Mouse (Mus musculus): ENCODE data around the gene Zfp949. TPM values are rescaled to one million over a fixed set of nuclear protein-coding genes. Genes with fewer than 3 reads are reported as not detected.

The Zfp949 gene
- polyA plus RNA-seq, 1 experiment: 2.0 TPM

DNA sequence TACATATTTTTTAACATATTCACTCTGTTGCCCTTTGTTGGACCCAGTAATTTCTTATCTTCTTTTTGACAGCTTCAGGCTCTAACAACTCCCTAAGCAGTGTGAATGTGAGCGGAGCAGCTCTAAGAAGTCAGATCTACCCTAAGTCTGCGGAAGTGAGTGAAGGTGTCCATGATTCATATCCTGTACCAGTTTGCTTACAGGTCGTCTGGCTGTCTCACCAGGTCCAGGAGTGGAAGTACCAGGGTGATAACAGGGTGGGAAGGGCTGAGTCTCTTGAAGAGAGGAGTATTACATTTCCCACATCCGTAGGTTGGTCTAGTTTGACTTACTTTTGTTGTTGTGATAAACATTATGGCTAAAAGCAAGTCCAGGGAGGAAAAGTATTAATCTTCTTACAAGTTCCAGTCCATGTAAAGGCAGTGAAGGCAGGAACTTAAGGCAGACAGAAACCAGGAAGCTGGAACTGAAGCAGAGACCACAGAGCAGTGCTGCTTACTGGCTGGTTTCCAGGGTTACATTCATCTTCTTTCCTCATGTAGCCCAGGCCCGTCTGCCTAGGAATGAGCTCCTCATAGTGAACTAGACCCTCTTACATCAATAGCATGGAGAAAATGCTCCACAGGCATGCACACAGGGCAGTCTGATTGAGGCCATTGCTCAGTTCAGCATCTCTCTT is 8.1 kb upstream of the Zfp949 start:
- Histone ChIP-seq H3K4me3 (ENCODE audit: low read depth, low read length) (no peak overlapping the region), H3K27me3 (ENCODE audit: control insufficient read depth, insufficient read depth, low read length) (no peaks in the 10 kb centered on the region), H3K4me1 (ENCODE audit: control insufficient read depth, insufficient read depth, insufficient read length, low read length) (no peaks in the 10 kb centered on the region), H3K27ac (ENCODE audit: insufficient read depth, low read depth, low read length) (no peak overlapping the region), H3K36me3 (ENCODE audit: control insufficient read depth, insufficient read depth, low read length) (no peaks in the 10 kb centered on the region)
- TF ChIP-seq CTCF (IDR thresholded peaks at IDR 0.05; ENCODE audit: extremely low read depth, insufficient read length, insufficient replicate concordance, low read depth, low read length) (no peak), POLR2A (IDR thresholded peaks at IDR 0.05; ENCODE audit: low read depth, low read length) (no peak)
- WGBS: 71% methylated on average over 5 of the region's 5 CpGs

DNA sequence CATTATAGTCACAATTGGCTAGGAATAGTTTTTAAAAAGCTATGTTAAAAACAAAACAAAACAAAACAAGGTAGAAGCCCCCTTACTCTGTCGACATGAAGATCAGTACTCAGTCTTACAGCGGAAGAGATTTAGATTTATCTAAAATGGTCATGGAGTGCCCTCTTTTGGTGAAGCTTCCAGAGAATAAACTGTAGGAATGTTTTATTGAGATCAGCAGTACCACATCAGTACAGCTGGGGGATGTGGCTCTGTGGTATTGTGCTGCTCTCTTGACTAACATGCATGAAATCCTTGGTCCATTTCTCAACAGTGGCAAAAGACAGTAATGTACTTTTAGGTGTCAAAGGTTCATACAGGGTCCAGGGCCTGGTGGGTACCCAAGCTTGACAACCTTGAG is 5.0 kb upstream of the Zfp949 start:
- Histone ChIP-seq H3K4me3 (ENCODE audit: low read depth, low read length) (no peak overlapping the region), H3K27ac (ENCODE audit: insufficient read depth, low read depth, low read length) (no peak overlapping the region), H3K36me3 (ENCODE audit: control insufficient read depth, insufficient read depth, low read length) (no peaks in the 10 kb centered on the region), H3K4me1 (ENCODE audit: control insufficient read depth, insufficient read depth, insufficient read length, low read length) (no peaks in the 10 kb centered on the region), H3K27me3 (ENCODE audit: control insufficient read depth, insufficient read depth, low read length) (no peaks in the 10 kb centered on the region)
- 31% methylated on average over 2 of the region's 2 CpGs for WGBS
- TF ChIP-seq POLR2A (IDR thresholded peaks at IDR 0.05; ENCODE audit: low read depth, low read length): no peak

DNA sequence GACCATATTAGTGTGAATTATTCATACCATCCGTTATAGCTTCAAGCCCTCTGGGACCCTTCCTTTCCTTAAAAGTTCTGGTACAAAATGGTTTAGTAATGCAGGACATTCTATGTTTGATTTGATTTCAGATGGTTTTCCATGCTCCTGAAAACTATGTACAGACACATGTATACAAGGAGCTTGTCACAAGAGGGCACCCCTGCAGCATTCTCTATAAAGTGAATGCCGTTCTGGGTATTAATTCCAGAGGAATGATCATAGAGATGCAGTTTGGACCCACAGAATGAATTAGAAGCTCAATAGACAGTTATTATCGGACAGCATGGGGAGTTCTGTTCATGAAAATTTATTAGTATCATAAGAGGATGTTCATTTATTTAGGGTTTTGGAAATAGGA is 2.3 kb upstream of the Zfp949 start:
- 46% methylated on average over 3 of the region's 3 CpGs for WGBS

DNA sequence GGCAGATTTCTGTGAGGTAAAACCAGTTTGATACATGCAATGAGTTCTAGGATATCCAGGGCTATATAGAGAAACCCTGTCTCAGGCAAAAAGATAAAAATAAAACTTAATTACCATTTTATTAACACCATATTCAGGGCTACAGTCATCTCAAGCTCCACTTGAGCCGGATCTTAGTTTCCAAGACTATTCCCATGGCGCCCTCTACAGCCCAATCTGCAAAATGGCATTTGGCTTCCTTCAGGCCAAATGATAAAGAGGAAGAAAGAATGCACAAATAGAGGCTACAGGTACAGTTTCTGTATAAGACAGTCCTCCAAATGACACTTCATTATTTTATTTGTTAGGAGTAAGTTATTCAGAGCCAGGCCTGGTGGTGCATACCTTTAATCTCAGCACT is 1.7 kb upstream of the Zfp949 start:
- no peaks in the 10 kb centered on the region for H3K36me3 ChIP-seq (ENCODE audit: control insufficient read depth, insufficient read depth, low read length)
- H3K27ac ChIP-seq (ENCODE audit: insufficient read depth, low read depth, low read length): no peak overlapping the region
- peaks cover 2% of the 10 kb centered on the region; the same call in 1 of the 2 replicates for H3K4me1 ChIP-seq (ENCODE audit: control insufficient read depth, insufficient read depth, insufficient read length, low read length)
- H3K4me3 ChIP-seq (ENCODE audit: low read depth, low read length): no peak overlapping the region
- no peak for TF ChIP-seq CTCF (IDR thresholded peaks at IDR 0.05; ENCODE audit: extremely low read depth, insufficient read length, insufficient replicate concordance, low read depth, low read length)
- TF ChIP-seq POLR2A (IDR thresholded peaks at IDR 0.05; ENCODE audit: low read depth, low read length): no peak
- 2% methylated on average over 2 of the region's 2 CpGs for WGBS
- no peaks in the 10 kb centered on the region for H3K27me3 ChIP-seq (ENCODE audit: control insufficient read depth, insufficient read depth, low read length)

More for the DNA sequence above, 2.3 kb upstream of the Zfp949 start:
- H3K36me3 ChIP-seq (ENCODE audit: control insufficient read depth, insufficient read depth, low read length): no peaks in the 10 kb centered on the region
- TF ChIP-seq POLR2A (IDR thresholded peaks at IDR 0.05; ENCODE audit: low read depth, low read length): no peak
- TF ChIP-seq CTCF (IDR thresholded peaks at IDR 0.05; ENCODE audit: extremely low read depth, insufficient read length, insufficient replicate concordance, low read depth, low read length): no peak
- peaks cover 2% of the 10 kb centered on the region; the same call in 1 of the 2 replicates for H3K4me1 ChIP-seq (ENCODE audit: control insufficient read depth, insufficient read depth, insufficient read length, low read length)
- H3K27ac ChIP-seq (ENCODE audit: insufficient read depth, low read depth, low read length): no peak overlapping the region
- H3K27me3 ChIP-seq (ENCODE audit: control insufficient read depth, insufficient read depth, low read length): no peaks in the 10 kb centered on the region
- H3K4me3 ChIP-seq (ENCODE audit: low read depth, low read length): no peak overlapping the region

DNA sequence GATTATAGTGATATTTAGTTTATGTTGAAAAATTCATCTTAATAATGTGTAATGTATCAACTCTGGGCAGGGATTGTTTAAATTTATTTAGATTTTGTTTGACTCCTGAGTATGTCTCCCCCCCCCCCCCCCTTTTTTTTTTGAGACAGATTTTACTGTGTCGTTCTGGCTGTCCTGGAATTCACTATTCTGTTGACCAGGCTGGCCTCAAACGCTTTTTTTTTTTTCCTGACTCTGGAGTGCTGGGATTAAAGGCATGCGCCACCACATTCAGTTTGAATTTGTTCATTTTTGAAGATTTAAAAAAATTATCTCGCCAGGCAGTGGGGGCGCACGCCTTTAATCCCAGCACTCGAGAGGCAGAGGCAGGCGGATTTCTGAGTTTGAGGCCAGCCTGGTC is 1.2 kb upstream of the Zfp949 start:
- WGBS: 57% methylated on average over 8 of the region's 8 CpGs
- H3K27me3 ChIP-seq (ENCODE audit: control insufficient read depth, insufficient read depth, low read length): no peaks in the 10 kb centered on the region
- no peak overlapping the region for H3K27ac ChIP-seq (ENCODE audit: insufficient read depth, low read depth, low read length)
- peaks cover 2% of the 10 kb centered on the region; the same call in 1 of the 2 replicates for H3K4me1 ChIP-seq (ENCODE audit: control insufficient read depth, insufficient read depth, insufficient read length, low read length)
- H3K4me3 ChIP-seq (ENCODE audit: low read depth, low read length): no peak overlapping the region
- TF ChIP-seq CTCF (IDR thresholded peaks at IDR 0.05; ENCODE audit: extremely low read depth, insufficient read length, insufficient replicate concordance, low read depth, low read length): no peak
- no peak for TF ChIP-seq POLR2A (IDR thresholded peaks at IDR 0.05; ENCODE audit: low read depth, low read length)
- no peaks in the 10 kb centered on the region for H3K36me3 ChIP-seq (ENCODE audit: control insufficient read depth, insufficient read depth, low read length)

DNA sequence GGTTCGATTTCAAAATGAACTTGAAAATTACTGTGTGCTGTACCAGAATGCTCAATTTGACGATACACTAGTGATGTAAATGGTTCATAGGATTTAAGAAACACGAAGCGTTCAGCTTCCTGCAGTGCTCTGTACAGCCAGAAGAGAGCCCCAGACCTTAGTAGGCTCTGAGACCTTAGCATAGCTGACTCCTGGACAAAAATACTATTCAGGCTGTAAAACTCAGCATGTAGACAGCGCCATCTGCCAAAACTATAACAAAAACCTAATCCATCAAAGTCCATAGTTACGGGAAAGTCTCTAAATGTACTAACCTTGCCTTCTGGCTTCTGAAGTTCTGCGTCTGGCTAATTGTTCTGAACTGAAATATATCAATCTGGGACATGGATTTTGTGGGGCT is 550 bp upstream of the Zfp949 start:
- 12% methylated on average over 7 of the region's 7 CpGs for WGBS
- Histone ChIP-seq H3K4me3 (ENCODE audit: low read depth, low read length) (no peak overlapping the region), H3K4me1 (ENCODE audit: control insufficient read depth, insufficient read depth, insufficient read length, low read length) (peaks cover 2% of the 10 kb centered on the region; the same call in 1 of the 2 replicates), H3K27ac (ENCODE audit: insufficient read depth, low read depth, low read length) (no peak overlapping the region), H3K27me3 (ENCODE audit: control insufficient read depth, insufficient read depth, low read length) (no peaks in the 10 kb centered on the region), H3K36me3 (ENCODE audit: control insufficient read depth, insufficient read depth, low read length) (no peaks in the 10 kb centered on the region)
- TF ChIP-seq CTCF (IDR thresholded peaks at IDR 0.05; ENCODE audit: extremely low read depth, insufficient read length, insufficient replicate concordance, low read depth, low read length): no peak
- TF ChIP-seq POLR2A (IDR thresholded peaks at IDR 0.05; ENCODE audit: low read depth, low read length): no peak

DNA sequence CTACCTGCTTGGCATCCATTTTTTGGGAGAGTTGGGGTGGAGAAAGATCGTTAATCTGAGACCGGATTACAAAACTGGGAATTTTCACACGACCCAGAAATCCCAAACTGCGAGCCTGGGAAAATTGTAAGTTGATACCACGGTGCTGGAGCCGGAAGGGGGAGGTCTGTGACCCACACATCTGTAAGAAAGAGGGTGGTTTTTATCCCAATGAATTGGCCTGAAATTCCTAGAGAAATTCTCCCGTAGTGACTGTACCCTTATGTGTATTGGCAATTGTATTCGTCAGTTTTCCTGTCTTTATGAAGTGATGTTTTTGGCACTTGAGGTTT is 760 bp downstream of the Zfp949 start:
- WGBS: 2% methylated on average over 8 of the region's 8 CpGs
- peaks cover 2% of the 10 kb centered on the region; the same call in 1 of the 2 replicates for H3K4me1 ChIP-seq (ENCODE audit: control insufficient read depth, insufficient read depth, insufficient read length, low read length)
- no peaks in the 10 kb centered on the region for H3K27me3 ChIP-seq (ENCODE audit: control insufficient read depth, insufficient read depth, low read length)
- TF ChIP-seq POLR2A (IDR thresholded peaks at IDR 0.05; ENCODE audit: low read depth, low read length): no peak
- TF ChIP-seq CTCF (IDR thresholded peaks at IDR 0.05; ENCODE audit: extremely low read depth, insufficient read length, insufficient replicate concordance, low read depth, low read length): no peak
- peak overlapping the region; percentile 76 for H3K4me3 ChIP-seq (ENCODE audit: low read depth, low read length)
- H3K27ac ChIP-seq (ENCODE audit: insufficient read depth, low read depth, low read length): no peak overlapping the region
- H3K36me3 ChIP-seq (ENCODE audit: control insufficient read depth, insufficient read depth, low read length): peaks cover 2% of the 10 kb centered on the region; the same call in 1 of the 2 replicates
